Mouse (Mus musculus) brown adipose tissue, adult 24 weeks (tissue): ENCODE measurements around the gene Cenpx. TPM values are rescaled to one million over a fixed set of nuclear protein-coding genes. Genes with fewer than 3 reads are reported as not detected.
"Not testable (repeated sequence)": the region's sequence is repeated elsewhere in the genome, so short reads cannot be mapped to it uniquely, and the experiment has no call there.

Source experiments
- H3K27ac ChIP-seq: fragments of 200-500 bp; replicated peaks from 2 replicates; pipeline ENCODE4 v1.5.1; 2012; ENCODE audit warnings: low read depth, mild to moderate bottlenecking, low read length
- H3K4me1 ChIP-seq: fragments of 200-500 bp; 2 replicates; pipeline ENCODE4 v1.6.1; 2012; ENCODE audit warnings: low read length, mixed read lengths; ENCODE audit not compliant: control insufficient read depth, insufficient read depth, insufficient read length
- H3K4me3 ChIP-seq: fragments of 200-500 bp; 2 replicates; pipeline ENCODE4 v1.5.1; 2012; ENCODE audit warnings: low read depth, mild to moderate bottlenecking, low read length, moderate library complexity; ENCODE audit not compliant: insufficient read depth
- polyA plus RNA-seq: library from polyadenylated mRNA; stranded (reverse); fragments of >200 nt; gene quantifications from 2 replicates; pipeline ENCODE4 v1.2.4, GENCODE M21; 2012; ENCODE audit not compliant: missing spikeins, insufficient read depth, insufficient read length

Gene Cenpx
- polyA plus RNA-seq, 1 experiment: 68.4 TPM

DNA sequence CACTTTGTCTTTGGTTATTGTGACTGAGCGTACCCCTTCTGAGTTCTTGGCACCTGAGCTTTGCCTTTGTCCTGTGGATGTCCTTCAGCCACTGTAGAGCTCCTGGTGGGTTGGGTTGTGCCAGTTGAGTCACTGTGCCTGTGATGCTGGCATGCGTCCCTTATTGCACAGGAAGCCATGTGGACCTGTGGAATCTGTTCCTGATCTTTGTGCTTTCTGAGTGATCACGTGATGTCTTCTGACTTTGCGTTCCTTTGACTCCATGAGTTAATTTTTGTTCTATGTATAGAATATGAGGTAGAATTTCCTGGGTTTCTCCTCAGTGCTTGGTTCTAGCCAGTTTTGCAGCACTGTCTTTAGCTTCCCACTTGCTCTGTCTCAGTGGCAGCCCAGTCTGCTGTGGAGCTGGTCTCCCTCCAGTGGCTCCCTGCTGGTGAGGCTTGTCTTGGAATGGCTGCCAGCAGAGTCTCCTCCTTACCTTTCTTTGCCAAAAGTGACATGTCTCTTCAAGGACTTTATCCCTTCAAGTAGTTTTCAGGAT, 21.0 kb downstream of the Cenpx start:
- no peaks in the 10 kb centered on the region for H3K4me1 ChIP-seq
- H3K27ac ChIP-seq: no peak overlapping the region
- H3K4me3 ChIP-seq: no peak overlapping the region

DNA sequence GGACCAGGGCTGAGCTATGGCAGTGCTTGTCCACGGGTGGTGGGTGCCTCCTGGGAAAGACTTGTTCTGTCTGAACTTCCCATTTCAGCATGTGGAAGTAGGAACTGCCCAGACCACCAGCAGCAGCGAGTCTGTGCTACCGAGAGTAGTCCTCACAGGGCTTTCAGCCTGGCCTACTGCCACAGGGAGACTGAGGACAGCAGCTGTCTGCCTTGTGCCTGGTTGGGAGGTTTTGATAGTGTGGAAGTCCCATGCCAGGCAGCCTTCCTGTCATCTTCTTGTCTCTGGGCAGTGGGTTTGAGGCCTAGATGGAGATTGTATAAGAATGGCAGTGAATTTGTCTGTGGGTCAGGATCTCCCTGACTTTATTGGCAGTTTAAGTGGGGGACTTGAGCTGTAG, 24.2 kb downstream of the Cenpx start:
- no peaks in the 10 kb centered on the region for H3K4me1 ChIP-seq
- no peak overlapping the region for H3K4me3 ChIP-seq
- H3K27ac ChIP-seq: no peak overlapping the region

DNA sequence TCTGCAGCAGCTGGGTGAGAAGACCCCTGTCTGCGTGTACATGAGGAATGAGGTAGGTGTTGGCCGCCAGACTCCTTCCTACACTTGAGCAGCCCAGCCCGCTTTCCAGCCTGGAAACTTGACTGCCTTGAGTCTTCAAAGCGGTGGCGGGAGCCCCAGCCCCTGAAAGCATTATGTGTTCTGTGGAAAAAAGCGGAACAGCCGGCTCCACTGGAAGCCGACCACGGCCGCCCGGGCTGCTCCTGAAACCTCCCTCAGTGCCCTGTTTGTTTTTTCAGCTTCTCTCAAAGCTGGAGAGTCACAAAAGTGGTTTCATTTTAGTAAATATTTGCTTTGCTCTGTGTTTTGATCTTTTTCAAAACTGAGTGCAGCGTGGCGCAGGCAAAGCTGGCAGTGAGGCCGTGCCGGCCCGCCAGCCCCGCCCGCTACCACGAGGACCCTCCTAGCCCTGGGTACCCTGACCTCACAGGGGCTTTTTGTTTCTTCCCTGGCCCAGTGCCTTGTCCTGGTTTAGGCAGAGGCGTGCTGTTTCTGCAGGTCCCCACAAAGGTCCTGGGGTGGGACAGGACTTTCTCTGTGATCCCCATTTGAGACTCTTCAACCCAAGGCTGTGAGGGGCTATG, 26.8 kb downstream of the Cenpx start:
- Histone ChIP-seq H3K27ac (no peak overlapping the region), H3K4me3 (no peak overlapping the region), H3K4me1 (no peaks in the 10 kb centered on the region)

DNA sequence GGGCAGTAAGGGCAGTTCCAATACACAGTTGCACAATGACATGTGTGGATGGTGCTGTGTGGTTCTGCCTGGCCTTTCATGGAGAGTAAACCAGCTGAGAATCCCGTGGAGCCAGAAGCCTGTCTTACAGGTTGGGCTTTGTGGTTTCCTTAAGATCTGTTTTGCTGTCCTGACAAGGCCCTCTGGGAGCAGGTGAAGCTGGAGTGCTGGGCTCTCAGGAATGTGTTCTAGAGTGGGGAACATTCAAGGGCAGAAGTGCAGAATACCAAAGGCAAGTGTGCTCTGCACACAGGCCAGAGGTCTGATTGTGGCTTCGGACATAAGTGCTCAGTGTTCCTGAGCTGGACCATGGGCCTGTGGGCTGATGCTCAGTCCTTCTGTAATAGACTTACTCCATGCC, 28.9 kb downstream of the Cenpx start:
- Histone ChIP-seq H3K4me3 (no peak overlapping the region), H3K4me1 (no peaks in the 10 kb centered on the region), H3K27ac (no peak overlapping the region)

DNA sequence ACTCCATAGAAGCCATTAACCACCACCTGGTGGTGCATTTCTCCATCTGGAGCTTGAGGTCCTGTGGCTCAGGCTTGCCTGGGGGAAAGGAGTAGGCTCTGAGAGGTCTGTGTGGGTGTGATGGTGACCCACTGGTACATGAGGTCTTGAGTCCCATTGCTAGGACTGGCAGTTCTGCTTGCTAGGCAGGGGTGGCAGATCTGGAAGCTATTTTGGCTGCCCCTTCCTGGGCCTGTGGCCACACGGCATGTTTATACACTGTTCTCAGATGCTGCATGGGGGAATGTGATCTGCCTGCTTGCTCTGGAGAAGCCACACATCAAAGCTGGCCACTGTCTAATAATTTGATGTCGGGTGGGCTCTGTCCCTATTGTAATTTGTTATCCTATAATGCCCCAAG, 29.5 kb downstream of the Cenpx start:
- Histone ChIP-seq H3K4me3 (no peak overlapping the region), H3K4me1 (no peaks in the 10 kb centered on the region), H3K27ac (no peak overlapping the region)

DNA sequence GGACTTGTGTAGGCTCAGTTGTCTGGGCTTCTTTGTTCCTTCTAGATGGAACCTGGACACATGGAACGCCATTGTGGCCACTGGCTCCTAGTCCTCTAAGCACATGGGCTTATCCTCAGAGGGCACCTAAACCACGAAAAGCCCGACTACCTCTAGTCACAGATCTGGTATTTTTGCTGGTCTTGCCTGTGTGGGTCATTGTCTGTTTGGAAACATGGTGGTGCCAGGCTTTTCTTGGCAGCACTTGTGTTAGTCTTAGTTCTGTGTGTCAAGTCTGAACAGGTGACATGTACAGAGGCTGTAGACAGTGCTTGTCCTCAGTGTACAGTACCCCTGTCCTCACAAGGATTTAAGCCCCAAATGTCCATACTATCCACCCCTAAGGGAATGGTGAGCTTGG, 30.0 kb downstream of the Cenpx start:
- no peaks in the 10 kb centered on the region for H3K4me1 ChIP-seq
- no peak overlapping the region for H3K27ac ChIP-seq
- no peak overlapping the region for H3K4me3 ChIP-seq

DNA sequence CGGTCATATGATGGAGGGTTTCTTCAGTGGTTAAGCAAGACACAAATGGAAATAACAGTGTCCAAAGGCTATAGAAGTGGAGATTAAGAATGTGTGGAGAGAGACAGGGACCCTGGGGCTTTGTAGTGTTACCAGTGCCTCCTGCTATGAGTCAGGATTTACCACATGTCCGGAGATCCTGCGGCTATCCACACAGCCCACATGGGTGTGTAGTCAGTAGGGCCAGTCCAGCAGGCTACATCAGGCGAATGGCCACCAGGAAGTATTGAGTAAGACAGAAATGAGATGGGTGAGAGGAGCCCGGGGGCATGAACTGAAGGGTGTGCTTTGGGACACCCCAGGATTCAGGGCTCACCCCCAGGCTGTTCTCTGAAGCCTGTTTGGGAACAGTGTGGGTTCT, 30.9 kb downstream of the Cenpx start:
- Histone ChIP-seq H3K4me3 (no peak overlapping the region), H3K27ac (no peak overlapping the region), H3K4me1 (no peaks in the 10 kb centered on the region)

DNA sequence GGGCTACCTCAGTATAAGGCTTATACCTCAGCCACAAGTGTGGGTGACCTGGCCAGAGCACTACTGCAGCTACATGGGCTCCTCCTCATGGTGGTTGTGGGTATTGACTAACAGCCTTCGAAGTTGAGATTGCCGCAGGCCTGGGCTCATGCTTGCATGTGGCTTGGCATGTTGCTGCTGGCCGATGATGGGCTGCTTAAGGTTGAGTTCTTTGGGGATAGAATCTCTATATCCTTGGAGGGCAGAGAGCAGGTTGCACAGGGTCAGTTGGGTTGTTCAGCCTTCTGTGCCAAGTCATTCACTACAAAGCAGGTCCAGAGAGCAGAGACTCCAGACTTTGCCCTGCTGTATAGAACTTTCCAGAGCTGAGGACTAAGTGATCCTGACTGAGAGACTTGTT, 33.6 kb downstream of the Cenpx start:
- Histone ChIP-seq H3K4me1 (no peaks in the 10 kb centered on the region), H3K4me3 (no peak overlapping the region)

DNA sequence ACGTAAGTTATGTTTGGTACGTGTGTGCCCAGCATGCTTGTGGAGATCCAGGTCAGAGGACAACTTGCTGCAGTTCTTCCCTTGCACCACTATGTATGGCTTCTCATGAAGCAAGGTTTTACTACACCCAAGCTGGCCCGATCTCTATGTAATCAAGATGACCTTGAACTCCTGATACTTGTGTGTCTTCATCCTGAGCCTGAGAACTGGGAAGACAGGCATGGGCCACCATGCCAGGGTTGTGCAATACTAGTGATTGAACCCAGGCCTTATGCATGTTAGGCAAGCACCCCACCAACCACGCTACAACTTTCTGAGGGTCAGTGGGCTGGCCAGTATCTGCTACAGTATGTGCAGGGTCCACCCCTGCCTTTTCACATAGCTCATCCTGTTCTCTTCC, 36.6 kb downstream of the Cenpx start:
- peaks cover 3% of the 10 kb centered on the region; the same call in 1 of the 2 replicates for H3K4me1 ChIP-seq
- no peak overlapping the region for H3K27ac ChIP-seq
- no peak overlapping the region for H3K4me3 ChIP-seq

More for the DNA sequence above, 33.6 kb downstream of the Cenpx start:
- no peak overlapping the region for H3K27ac ChIP-seq

DNA sequence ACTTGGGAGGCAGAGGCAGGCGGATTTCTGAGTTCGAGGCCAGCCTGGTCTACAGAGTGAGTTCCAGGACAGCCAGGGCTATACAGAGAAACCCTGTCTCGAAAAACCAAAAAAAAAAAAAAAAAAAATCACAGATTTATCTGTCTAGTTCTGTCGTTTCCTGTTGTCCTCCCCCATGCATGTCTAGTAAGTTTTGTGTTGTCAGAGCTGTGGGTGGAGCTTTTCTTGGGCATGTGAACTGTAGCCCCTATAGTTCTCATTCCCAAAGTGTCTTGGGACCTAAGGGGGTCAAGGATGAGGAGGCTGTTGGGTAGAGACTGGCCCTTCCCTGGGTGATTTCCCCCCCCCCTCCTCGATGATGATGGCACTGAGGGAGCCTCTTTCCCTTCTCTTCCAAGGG, 37.7 kb downstream of the Cenpx start:
- not testable (repeated sequence) for H3K27ac ChIP-seq, H3K4me3 ChIP-seq, H3K4me1 ChIP-seq

DNA sequence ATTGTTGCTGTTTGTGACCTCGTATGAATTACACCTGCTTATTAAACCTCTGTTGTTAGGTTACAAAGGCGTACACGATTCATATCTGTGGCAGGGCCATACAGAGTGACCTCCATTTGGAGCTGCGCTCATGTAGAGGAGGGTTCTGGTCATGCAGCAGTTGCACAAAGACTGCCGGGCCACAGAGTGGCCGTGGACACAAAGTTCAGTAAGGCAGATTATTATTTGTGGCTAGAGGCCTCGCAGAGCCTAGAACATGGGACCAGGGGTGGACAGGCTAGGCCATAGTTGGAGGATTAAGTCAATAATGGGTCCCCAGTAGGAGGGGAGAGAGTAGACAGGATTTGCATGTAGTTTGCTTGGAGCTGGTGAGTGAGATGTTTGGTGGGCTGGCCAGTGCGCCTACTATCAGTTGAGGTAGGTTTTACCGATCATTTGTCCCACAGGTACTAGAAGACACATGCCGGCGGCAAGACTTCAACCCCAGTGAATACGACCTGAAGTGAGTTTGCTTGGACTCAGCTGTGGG, 39.9 kb downstream of the Cenpx start:
- Histone ChIP-seq H3K27ac (peak overlapping the region; percentile 59), H3K4me3 (peak overlapping the region; percentile 79), H3K4me1 (peaks cover 3% of the 10 kb centered on the region; the same call in 1 of the 2 replicates)

DNA sequence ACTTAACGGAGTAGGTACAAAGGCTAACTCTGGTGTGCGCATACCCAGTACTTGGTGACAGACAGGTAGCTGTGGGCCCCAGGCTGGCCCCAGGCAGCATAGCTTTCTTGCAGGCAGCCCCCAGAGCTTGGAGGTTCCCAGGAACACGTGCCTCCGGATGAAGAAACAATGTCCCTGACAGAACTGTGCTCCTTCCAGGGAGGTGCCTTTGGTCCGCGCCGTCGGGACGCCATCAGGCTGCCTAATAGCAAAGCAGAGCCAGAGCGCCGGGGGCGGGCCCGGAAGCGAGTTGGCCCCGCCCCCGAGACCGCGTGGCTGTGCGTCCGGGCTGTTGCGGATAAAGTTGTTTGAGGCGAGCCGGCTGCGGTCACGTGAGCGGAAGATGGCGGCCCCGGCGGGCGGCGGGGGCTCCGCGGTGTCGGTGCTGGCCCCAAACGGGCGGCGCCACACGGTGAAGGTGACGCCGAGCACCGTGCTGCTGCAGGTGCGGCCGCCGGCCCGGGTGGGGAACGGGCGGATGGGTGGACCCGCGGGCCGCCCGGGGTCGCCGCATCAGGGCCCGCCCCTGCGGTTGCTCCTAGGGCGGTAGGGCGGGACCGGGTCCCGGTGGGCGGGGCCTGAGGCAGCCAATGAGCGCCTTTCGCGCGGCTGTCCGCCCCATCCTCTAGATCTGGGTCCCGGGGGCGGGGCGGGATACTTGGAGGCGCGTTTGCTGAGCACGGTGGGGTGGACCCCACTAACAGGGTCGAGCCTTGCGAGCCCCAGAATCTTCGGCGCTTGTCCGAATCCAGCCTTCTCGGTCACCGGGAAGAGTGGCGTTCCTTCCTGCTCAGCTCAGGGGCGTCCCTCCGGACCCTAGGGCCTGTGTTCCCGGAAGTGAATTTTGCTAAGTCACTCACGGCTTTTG, 40.6 kb downstream of the Cenpx start, which contains the start of gene Aspscr1:
TSS of gene Aspscr1 (plus strand) at position 287 of the 907 bp plus-strand sequence.
- H3K4me3 ChIP-seq: peak within 1 kb of the TSS; percentile 79
- peak within 1 kb of the TSS; percentile 82 for H3K27ac ChIP-seq
- H3K4me1 ChIP-seq: peaks cover 3% of the 10 kb centered on the region; the same call in 1 of the 2 replicates

DNA sequence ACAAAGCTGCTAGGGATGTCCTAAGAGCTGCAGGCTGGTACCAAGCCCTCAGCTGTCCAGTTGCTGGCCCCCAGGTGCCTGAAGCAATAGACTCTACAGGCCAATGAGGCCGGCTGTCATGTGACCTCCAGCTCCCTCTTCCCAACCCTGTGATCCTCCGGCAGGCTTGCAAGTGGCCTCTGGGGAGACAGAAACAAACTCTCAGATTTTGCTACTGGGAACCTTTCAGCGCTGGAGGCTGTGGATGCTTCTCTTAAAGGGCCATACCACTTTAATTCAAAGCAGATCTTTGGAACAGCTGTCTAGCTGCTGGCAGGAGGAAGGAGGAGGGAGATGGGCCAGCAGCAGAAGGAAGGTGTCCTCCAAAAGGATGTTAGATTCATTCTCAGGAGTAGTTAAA, 46.9 kb downstream of the Cenpx start:
- H3K4me1 ChIP-seq: no peaks in the 10 kb centered on the region
- no peak overlapping the region for H3K4me3 ChIP-seq
- H3K27ac ChIP-seq: no peak overlapping the region

DNA sequence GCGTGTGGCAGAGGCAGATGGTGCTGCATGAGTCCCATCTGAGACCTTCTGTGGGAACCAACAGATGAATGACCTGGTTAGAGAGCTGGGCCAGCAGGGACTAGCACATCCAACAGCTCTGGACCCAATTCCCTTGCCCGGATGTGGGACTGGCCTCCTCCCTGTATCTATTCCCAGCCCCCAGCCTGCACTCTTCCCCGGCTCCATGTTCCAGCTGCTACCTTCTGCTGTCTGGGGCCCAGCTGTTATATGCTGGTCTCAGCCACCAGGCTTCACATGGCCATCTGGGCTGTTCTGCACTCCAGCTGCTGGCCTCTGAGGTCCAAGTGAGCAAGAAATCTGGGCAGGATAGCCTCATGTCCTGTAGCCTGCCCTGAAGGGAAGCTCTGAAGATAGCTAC, 48.1 kb downstream of the Cenpx start:
- Histone ChIP-seq H3K4me1 (no peaks in the 10 kb centered on the region), H3K4me3 (no peak overlapping the region), H3K27ac (no peak overlapping the region)

DNA sequence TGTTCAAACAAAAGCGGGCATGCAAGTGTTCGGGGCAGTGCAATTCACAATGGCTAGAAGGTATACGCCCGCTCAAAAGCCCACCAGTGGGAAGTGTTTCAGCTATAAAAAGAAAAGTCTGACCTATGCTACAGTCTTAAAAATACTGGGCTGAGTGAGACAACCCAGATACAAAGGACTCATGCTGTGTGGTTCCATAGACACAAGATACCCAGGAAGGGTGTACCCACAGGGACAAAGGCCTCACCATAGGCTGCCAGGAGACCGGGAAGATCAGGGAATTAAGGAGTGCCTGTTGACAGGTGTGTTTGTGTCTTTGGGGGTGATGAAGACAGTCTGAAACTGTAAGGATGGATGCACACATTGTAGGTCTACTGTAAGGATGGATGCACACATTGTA, 49.8 kb downstream of the Cenpx start:
- no peak overlapping the region for H3K4me3 ChIP-seq
- peaks cover 3% of the 10 kb centered on the region; the same call in 1 of the 2 replicates for H3K4me1 ChIP-seq
- no peak overlapping the region for H3K27ac ChIP-seq
